Mouse (Mus musculus): ENCODE measurements around the gene Pltp.

DNA sequence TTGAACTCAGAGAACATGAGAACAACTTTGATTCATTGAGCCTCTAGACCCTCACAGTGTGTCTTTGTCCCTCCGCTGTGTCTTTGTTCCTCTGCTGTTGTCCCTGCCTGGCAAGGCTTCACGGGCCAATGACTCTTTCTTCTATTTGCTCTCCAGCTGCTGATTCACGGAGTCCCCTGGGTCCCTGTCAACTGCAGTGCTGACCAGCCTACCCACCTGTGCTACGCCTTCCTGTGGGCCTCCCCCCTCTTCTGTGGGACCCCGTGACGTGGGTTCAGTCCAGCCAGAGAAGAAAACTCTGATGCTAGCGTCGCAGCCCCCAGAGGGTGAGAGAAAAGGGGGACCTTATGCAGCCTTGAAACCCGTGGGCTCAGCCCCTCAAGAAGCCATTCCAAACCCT lies 25.1 kb upstream of the Pltp start:
- peak; percentile 24; the same call in 1 of the 2 replicates for TF ChIP-seq EP300 (IDR thresholded peaks at IDR 0.05; ENCODE audit: low read length)
- no peak for TF ChIP-seq NRF1 (IDR thresholded peaks at IDR 0.05; ENCODE audit: low read depth, low read length)
- TF ChIP-seq POLR2AphosphoS2 (IDR thresholded peaks at IDR 0.05; ENCODE audit: low read depth, low read length): no peak; the same call in 1 of the 2 replicates
- TF ChIP-seq BHLHE40 (IDR thresholded peaks at IDR 0.05; ENCODE audit: low read depth, low read length): no peak
- TF ChIP-seq POLR2A (IDR thresholded peaks at IDR 0.05; ENCODE audit: low read depth, low read length): no peak
- TF ChIP-seq CTCF (conservative IDR thresholded peaks at IDR 0.05 in 1 of 2, IDR thresholded peaks at IDR 0.05 in 1 of 2; ENCODE audit: low read depth in 2 of 2, low read length in 2 of 2): no peak
